Mouse (Mus musculus) myocyte (in vitro differentiated cells): ENCODE data around the gene Cenpu. TPM values are rescaled to one million over a fixed set of nuclear protein-coding genes. Genes with fewer than 3 reads are reported as not detected.

Source experiments
- H3K27me3 ChIP-seq: one replicate; pipeline ENCODE4 v1.6.1; 2011; ENCODE audit not compliant: control insufficient read depth, insufficient read depth, insufficient read length
- H3K36me3 ChIP-seq: one replicate; pipeline ENCODE4 v1.6.1; 2011; ENCODE audit not compliant: control insufficient read depth, insufficient read depth
- H3K4me2 ChIP-seq: one replicate; pipeline ENCODE4 v1.6.1; 2011; ENCODE audit warnings: low read depth, control low read depth
- H3K4me3 ChIP-seq: one replicate; pipeline ENCODE4 v1.5.1; 2011; ENCODE audit warnings: mild to moderate bottlenecking, control low read depth, moderate library complexity
- H3K79me2 ChIP-seq: one replicate; pipeline ENCODE4 v1.6.1; 2011; ENCODE audit not compliant: control insufficient read depth, insufficient read depth
- H3ac ChIP-seq: one replicate; pipeline ENCODE4 v1.6.1; 2011; ENCODE audit not compliant: control insufficient read depth, insufficient read length
- CEBPB ChIP-seq: IDR thresholded peaks from 2 replicates; pipeline ENCODE4 v1.6.1; 2011; ENCODE audit warnings: mild to moderate bottlenecking, moderate library complexity; ENCODE audit not compliant: poor library complexity, insufficient read depth, severe bottlenecking
- E2F4 ChIP-seq: IDR thresholded peaks from one replicate; pipeline ENCODE4 v1.6.1; 2011; ENCODE audit warnings: mild to moderate bottlenecking, control low read depth, moderate library complexity; ENCODE audit not compliant: insufficient read depth
- MAX ChIP-seq: IDR thresholded peaks from one replicate; pipeline ENCODE4 v1.6.1; 2011; ENCODE audit warnings: low read depth, mild to moderate bottlenecking, control low read depth
- MYOD1 ChIP-seq, 3 experiments: IDR thresholded peaks; one replicate each; pipeline ENCODE4 v1.6.1; 2011; ENCODE audit warnings: control low read depth in 2 of 3, low read depth in 2 of 3, mild to moderate bottlenecking in 2 of 3, moderate library complexity in 1 of 3; ENCODE audit not compliant: insufficient read length in 2 of 3, control insufficient read depth in 1 of 3
- MYOG ChIP-seq, 3 experiments: IDR thresholded peaks; one replicate each; pipeline ENCODE4 v1.6.1; 2011; ENCODE audit warnings: control low read depth in 2 of 3, low read depth in 2 of 3, mild to moderate bottlenecking in 2 of 3; ENCODE audit not compliant: insufficient read length in 2 of 3, control insufficient read depth in 1 of 3, insufficient read depth in 1 of 3
- POLR2A ChIP-seq: IDR thresholded peaks from one replicate; pipeline ENCODE4 v1.6.1; 2011; ENCODE audit warnings: low read depth, mild to moderate bottlenecking, control low read depth, moderate library complexity; ENCODE audit not compliant: insufficient read length
- POLR2AphosphoS2 ChIP-seq: IDR thresholded peaks from one replicate; pipeline ENCODE4 v1.6.1; 2011; ENCODE audit warnings: low read depth, control low read depth; ENCODE audit not compliant: insufficient read length
- REST ChIP-seq: IDR thresholded peaks from one replicate; pipeline ENCODE4 v1.6.1; 2011; ENCODE audit warnings: mild to moderate bottlenecking, control low read depth, moderate library complexity; ENCODE audit not compliant: insufficient read depth, insufficient read length
- SRF ChIP-seq: IDR thresholded peaks from one replicate; pipeline ENCODE4 v1.6.1; 2011; ENCODE audit warnings: low read depth; ENCODE audit not compliant: control insufficient read depth, insufficient read length
- TCF12 ChIP-seq: IDR thresholded peaks from one replicate; pipeline ENCODE4 v1.6.1; 2011; ENCODE audit warnings: mild to moderate bottlenecking, control low read depth; ENCODE audit not compliant: poor library complexity, insufficient read depth, severe bottlenecking
- TCF3 ChIP-seq: IDR thresholded peaks from one replicate; pipeline ENCODE4 v1.6.1; 2011; ENCODE audit warnings: low read depth, control low read depth; ENCODE audit not compliant: insufficient read length
- USF1 ChIP-seq: IDR thresholded peaks from one replicate; pipeline ENCODE4 v1.6.1; 2011; ENCODE audit warnings: low read depth, mild to moderate bottlenecking, control low read depth, moderate library complexity
- polyA plus RNA-seq: library from polyadenylated mRNA; unstranded; fragments of >200 nt; fragmentation: generic; extraction: Trizol; gene quantifications from one replicate; pipeline ENCODE4 v1.2.1, GENCODE M21; 2012; ENCODE audit warnings: missing spikeins

Cenpu gene
- polyA plus RNA-seq, 1 experiment: 2.0 TPM

- no peaks in the 10 kb centered on the region for H3K27me3 ChIP-seq
- no peaks in the 10 kb centered on the region for H3K36me3 ChIP-seq
- no peak overlapping the region for H3K4me2 ChIP-seq
- H3K79me2 ChIP-seq: no peaks in the 10 kb centered on the region
- TF ChIP-seq MYOG (IDR thresholded peaks at IDR 0.05; ENCODE audit: control insufficient read depth in 1 of 3, insufficient read depth in 1 of 3, insufficient read length in 2 of 3, low read depth in 2 of 3) (no peak), CEBPB (no peak), SRF (no peak), TCF3 (no peak), POLR2A (no peak), USF1 (no peak), REST (no peak), MYOD1 (IDR thresholded peaks at IDR 0.05; ENCODE audit: control insufficient read depth in 1 of 3, insufficient read length in 2 of 3, low read depth in 2 of 3) (no peak), MAX (no peak), POLR2AphosphoS2 (no peak)
- no peak overlapping the region for H3K4me3 ChIP-seq
- H3ac ChIP-seq: no peak overlapping the region
Observed at GRCm38 (mm10) chr8:46520667-46521066, 31.2 kb upstream of the Cenpu start.

DNA sequence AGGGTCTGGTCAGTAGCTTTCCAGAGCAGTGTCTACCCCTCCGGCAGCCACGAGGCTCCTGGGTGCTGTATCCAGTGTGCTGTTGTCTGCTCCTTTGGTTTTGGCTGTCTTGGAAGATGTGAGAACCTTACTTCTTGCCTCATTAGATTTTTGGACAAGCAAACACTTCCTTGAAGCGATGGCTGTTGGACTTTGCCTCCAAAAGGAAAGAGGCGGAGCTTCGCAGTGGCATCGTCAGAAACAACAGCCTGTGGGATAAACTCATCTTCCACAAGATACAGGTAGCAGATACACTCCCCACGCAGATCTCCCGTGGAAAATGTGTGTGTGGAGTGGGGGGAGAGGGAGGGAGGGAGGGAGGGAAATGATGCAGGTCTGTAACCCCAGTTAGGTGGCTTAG lies 25.7 kb upstream of the Cenpu start:
- Histone ChIP-seq H3K4me3 (no peak overlapping the region), H3K36me3 (no peaks in the 10 kb centered on the region), H3K79me2 (no peaks in the 10 kb centered on the region), H3ac (no peak overlapping the region), H3K4me2 (no peak overlapping the region), H3K27me3 (no peaks in the 10 kb centered on the region)
- TF ChIP-seq REST (no peak), MAX (no peak), SRF (no peak), USF1 (no peak), E2F4 (no peak)

- Histone ChIP-seq H3K27me3 (no peaks in the 10 kb centered on the region), H3ac (no peak overlapping the region), H3K4me2 (no peak overlapping the region), H3K4me3 (no peak overlapping the region), H3K79me2 (no peaks in the 10 kb centered on the region), H3K36me3 (no peaks in the 10 kb centered on the region)
- no peak for TF ChIP-seq MYOG (IDR thresholded peaks at IDR 0.05; ENCODE audit: control insufficient read depth in 1 of 3, insufficient read depth in 1 of 3, insufficient read length in 2 of 3, low read depth in 2 of 3)
- no peak for TF ChIP-seq MYOD1 (IDR thresholded peaks at IDR 0.05; ENCODE audit: control insufficient read depth in 1 of 3, insufficient read length in 2 of 3, low read depth in 2 of 3)
- TF ChIP-seq TCF12: no peak
- no peak for TF ChIP-seq REST
- no peak for TF ChIP-seq SRF
- TF ChIP-seq E2F4: no peak
- no peak for TF ChIP-seq MAX
- no peak for TF ChIP-seq POLR2AphosphoS2
Observed at GRCm38 (mm10) chr8:46526821-46527220, 25.0 kb upstream of the Cenpu start.

GRCm38 (mm10) chr8:46529508-46529907 lies 22.3 kb upstream of the Cenpu start:
- Histone ChIP-seq H3K4me3 (no peak overlapping the region), H3K79me2 (no peaks in the 10 kb centered on the region), H3K4me2 (no peak overlapping the region), H3K27me3 (no peaks in the 10 kb centered on the region), H3K36me3 (peaks cover 3% of the 10 kb centered on the region), H3ac (no peak overlapping the region)
- TF ChIP-seq E2F4: no peak
- TF ChIP-seq SRF: no peak
- TF ChIP-seq TCF3: no peak
- TF ChIP-seq MAX: no peak
- TF ChIP-seq MYOG (IDR thresholded peaks at IDR 0.05; ENCODE audit: control insufficient read depth in 1 of 3, insufficient read depth in 1 of 3, insufficient read length in 2 of 3, low read depth in 2 of 3): no peak
- TF ChIP-seq POLR2A: no peak
- no peak for TF ChIP-seq REST
- TF ChIP-seq POLR2AphosphoS2: no peak
- TF ChIP-seq TCF12: no peak
- TF ChIP-seq CEBPB: no peak
- TF ChIP-seq MYOD1 (IDR thresholded peaks at IDR 0.05; ENCODE audit: control insufficient read depth in 1 of 3, insufficient read length in 2 of 3, low read depth in 2 of 3): no peak
- TF ChIP-seq USF1: no peak

- Histone ChIP-seq H3K79me2 (no peaks in the 10 kb centered on the region), H3ac (no peak overlapping the region), H3K4me2 (no peak overlapping the region), H3K27me3 (no peaks in the 10 kb centered on the region), H3K36me3 (peaks cover 3% of the 10 kb centered on the region), H3K4me3 (no peak overlapping the region)
- no peak for TF ChIP-seq USF1
- no peak for TF ChIP-seq CEBPB
- no peak for TF ChIP-seq TCF3
- TF ChIP-seq SRF: no peak
- TF ChIP-seq REST: no peak
- no peak for TF ChIP-seq MYOG (IDR thresholded peaks at IDR 0.05; ENCODE audit: control insufficient read depth in 1 of 3, insufficient read depth in 1 of 3, insufficient read length in 2 of 3, low read depth in 2 of 3)
- TF ChIP-seq POLR2A: no peak
- no peak for TF ChIP-seq MAX
- no peak for TF ChIP-seq MYOD1 (IDR thresholded peaks at IDR 0.05; ENCODE audit: control insufficient read depth in 1 of 3, insufficient read length in 2 of 3, low read depth in 2 of 3)
- no peak for TF ChIP-seq E2F4
- TF ChIP-seq POLR2AphosphoS2: no peak
- no peak for TF ChIP-seq TCF12
Observed at GRCm38 (mm10) chr8:46530541-46530940, 21.3 kb upstream of the Cenpu start.
